Mouse (Mus musculus): ENCODE results near the gene Zfp62.

DNA sequence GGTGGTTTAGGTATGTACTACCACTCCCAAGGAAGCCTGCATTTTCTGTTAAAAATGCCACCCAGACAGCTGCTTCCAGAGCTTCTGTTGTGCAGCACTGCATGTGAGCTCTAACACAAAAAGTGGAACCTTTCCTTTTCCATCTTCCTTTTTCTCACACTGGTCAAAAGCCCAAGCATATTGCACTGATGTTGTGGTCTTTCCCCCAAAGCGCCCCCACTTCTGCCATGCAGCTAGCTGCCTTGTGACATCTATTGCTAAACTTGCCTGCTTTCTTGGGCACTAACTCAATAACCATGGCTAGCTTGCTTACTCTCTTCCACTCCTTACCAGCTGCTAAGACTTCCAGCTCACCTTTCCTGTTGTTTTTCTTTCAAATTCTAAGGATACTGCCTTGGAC lies 21.4 kb downstream of the Zfp62 start:
- no peak for TF ChIP-seq FLI1 (IDR thresholded peaks at IDR 0.05; ENCODE audit: low read length)
- TF ChIP-seq GATA1 (IDR thresholded peaks at IDR 0.05; ENCODE audit: borderline replicate concordance, low read length), result no peak
